ENCODE assay signal across 8 mouse cellular contexts in the genomic region with DNA sequence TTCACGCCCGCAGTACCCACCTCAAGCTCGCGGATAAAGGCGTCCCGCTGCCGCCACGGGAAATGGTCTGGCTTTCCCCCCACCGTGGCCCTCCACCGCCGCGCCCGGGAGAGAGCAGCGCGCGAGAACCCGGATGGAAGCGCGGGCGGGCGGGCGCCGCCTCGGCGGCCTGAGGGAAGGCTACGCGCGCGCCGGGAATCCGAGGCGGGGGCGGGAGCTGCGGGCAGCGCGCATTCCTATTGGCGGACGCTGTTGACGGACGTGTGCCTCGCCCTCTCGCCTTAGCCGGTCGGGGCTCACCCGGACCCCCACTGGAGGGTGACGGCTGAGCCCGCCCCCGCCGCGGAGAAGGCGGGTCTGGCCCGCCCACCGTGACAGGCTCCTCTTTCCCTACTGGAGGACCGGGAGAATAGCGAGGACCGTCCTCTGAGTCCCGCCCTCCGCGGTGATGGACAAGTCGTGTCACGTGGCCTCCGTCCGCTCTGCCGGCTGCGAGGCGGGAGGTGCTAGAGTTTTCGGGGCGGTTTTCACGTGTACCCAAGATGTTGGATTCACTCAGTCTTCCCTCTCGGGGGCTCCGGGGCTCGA. TPM values are rescaled to one million over a fixed set of nuclear protein-coding genes. Genes with fewer than 3 reads are reported as not detected.
A peak's percentile ranks its signal among the peaks of the same experiment; 100 is the strongest.
DNase-seq lines count a peak whose midpoint lies in the region; ATAC-seq and TF ChIP-seq lines count a peak whose summit lies in the region.

No protein-coding gene starts in this region.

- no peaks in the 10 kb centered on the region for H3K36me3 ChIP-seq in embryonic facial prominence, embryonic 13.5 days
- no peaks in the 10 kb centered on the region for H3K36me3 ChIP-seq in kidney, adult 2 months (ENCODE audit: control insufficient read depth, insufficient read depth, low read length)
- H3K36me3 ChIP-seq in limb, embryonic 12.5 days: no peaks in the 10 kb centered on the region
- no peaks in the 10 kb centered on the region for H3K36me3 ChIP-seq in midbrain, embryonic 15.5 days (replicated peaks)
- no peaks in the 10 kb centered on the region for H3K36me3 ChIP-seq in spleen, adult 2 months (ENCODE audit: control insufficient read depth, insufficient read depth, low read length)

- peak; percentile 100 for DNase-seq in 3134 (ENCODE audit: extremely low read depth, insufficient read length, low spot score)
- peak; percentile 100 for DNase-seq in adrenal gland, postnatal 36 days
- DNase-seq in heart, adult 18-20 months: peak; percentile 99 to 100
- DNase-seq in kidney, adult 2 months: peak; percentile 100
- DNase-seq in spleen, adult 2 months (ENCODE audit: low read depth in 1 of 2, low spot score in 2 of 2): peak; percentile 96 to 98

- H3K4me3 ChIP-seq in embryonic facial prominence, embryonic 13.5 days: peak overlapping the region; percentile 83
- H3K4me3 ChIP-seq in kidney, adult 2 months (ENCODE audit: insufficient read depth, low read depth, low read length): peak overlapping the region; percentile 80
- peak overlapping the region; percentile 89 for H3K4me3 ChIP-seq in limb, embryonic 12.5 days (replicated peaks)
- peak overlapping the region; percentile 87 for H3K4me3 ChIP-seq in midbrain, embryonic 15.5 days
- H3K4me3 ChIP-seq in spleen, adult 2 months (ENCODE audit: extremely low read depth, insufficient read depth, insufficient read length): peak overlapping the region; percentile 90

- H3K4me2 ChIP-seq in embryonic facial prominence, embryonic 13.5 days: peak overlapping the region; percentile 59
- peak overlapping the region; percentile 50 for H3K4me2 ChIP-seq in limb, embryonic 12.5 days
- H3K4me2 ChIP-seq in midbrain, embryonic 15.5 days: peak overlapping the region; percentile 69

- peak overlapping the region; percentile 100 for H3K27ac ChIP-seq in embryonic facial prominence, embryonic 13.5 days
- peak overlapping the region; percentile 99 for H3K27ac ChIP-seq in kidney, adult 2 months (ENCODE audit: insufficient read depth, low read depth, low read length)
- peak overlapping the region; percentile 99 for H3K27ac ChIP-seq in limb, embryonic 12.5 days
- peak overlapping the region; percentile 100 for H3K27ac ChIP-seq in midbrain, embryonic 15.5 days
- peak overlapping the region; percentile 98 for H3K27ac ChIP-seq in spleen, adult 2 months (ENCODE audit: insufficient read depth, low read length)

- no peaks in the 10 kb centered on the region for H3K9me3 ChIP-seq in embryonic facial prominence, embryonic 13.5 days
- no peaks in the 10 kb centered on the region for H3K9me3 ChIP-seq in limb, embryonic 12.5 days
- no peaks in the 10 kb centered on the region for H3K9me3 ChIP-seq in midbrain, embryonic 15.5 days

- TF ChIP-seq POLR2A in kidney, adult 2 months (IDR thresholded peaks at IDR 0.05; ENCODE audit: low read depth, low read length): peak; percentile 52
- peak; percentile 61 for TF ChIP-seq POLR2A in spleen, adult 2 months (IDR thresholded peaks at IDR 0.05; ENCODE audit: low read depth, low read length)

- no peak for TF ChIP-seq CTCF in kidney, adult 2 months (conservative IDR thresholded peaks at IDR 0.05; ENCODE audit: insufficient read depth, insufficient read length, low read depth, low read length)
- TF ChIP-seq CTCF in spleen, adult 2 months (IDR thresholded peaks at IDR 0.05; ENCODE audit: extremely low read depth, insufficient read depth, insufficient read length, insufficient replicate concordance): no peak

- H3K4me1 ChIP-seq in embryonic facial prominence, embryonic 13.5 days: peaks cover 21% of the 10 kb centered on the region
- H3K4me1 ChIP-seq in kidney, adult 2 months (ENCODE audit: control insufficient read depth, insufficient read depth, low read length): peaks cover 4% of the 10 kb centered on the region; the same call in 1 of the 2 replicates
- H3K4me1 ChIP-seq in limb, embryonic 12.5 days (replicated peaks): peaks cover 14% of the 10 kb centered on the region
- H3K4me1 ChIP-seq in midbrain, embryonic 15.5 days: peaks cover 28% of the 10 kb centered on the region
- H3K4me1 ChIP-seq in spleen, adult 2 months (ENCODE audit: control insufficient read depth, insufficient read depth, insufficient read length): peaks cover 3% of the 10 kb centered on the region; the same call in 1 of the 2 replicates

- under 1% methylated on average over 71 of the region's 72 CpGs for WGBS in embryonic facial prominence, embryonic 13.5 days
- under 1% methylated on average over 69 of the region's 72 CpGs for WGBS in kidney, adult 2 months
- under 1% methylated on average over 66 of the region's 72 CpGs for WGBS in limb, embryonic 12.5 days
- WGBS in midbrain, embryonic 15.5 days: under 1% methylated on average over 70 of the region's 72 CpGs
- under 1% methylated on average over 58 of the region's 72 CpGs for WGBS in spleen, adult 2 months

- no peaks in the 10 kb centered on the region for H3K27me3 ChIP-seq in embryonic facial prominence, embryonic 13.5 days
- no peaks in the 10 kb centered on the region for H3K27me3 ChIP-seq in kidney, adult 2 months (replicated peaks; ENCODE audit: control insufficient read depth, insufficient read depth, low read length)
- H3K27me3 ChIP-seq in limb, embryonic 12.5 days: no peaks in the 10 kb centered on the region
- H3K27me3 ChIP-seq in midbrain, embryonic 15.5 days (replicated peaks): 0 out of 2 replicates have a peak, but pooled peaks cover 2% of the 10 kb centered on the region
- H3K27me3 ChIP-seq in spleen, adult 2 months (ENCODE audit: control insufficient read depth, insufficient read depth, low read length): no peaks in the 10 kb centered on the region

- peak overlapping the region; percentile 98 for H3K9ac ChIP-seq in embryonic facial prominence, embryonic 13.5 days
- peak overlapping the region; percentile 98 for H3K9ac ChIP-seq in limb, embryonic 12.5 days (replicated peaks)
- peak overlapping the region; percentile 98 for H3K9ac ChIP-seq in midbrain, embryonic 15.5 days

- peak; percentile 98 for ATAC-seq in embryonic facial prominence, embryonic 13.5 days (ENCODE audit: insufficient number of reproducible peaks, insufficient read depth, low FRiP score, low TSS enrichment, low read depth)
- ATAC-seq in limb, embryonic 12.5 days (ENCODE audit: insufficient number of reproducible peaks, insufficient read depth, low FRiP score, low TSS enrichment, low read depth): peak; percentile 98
- peak; percentile 99 for ATAC-seq in midbrain, embryonic 15.5 days (replicated peaks)

RNA-seq across cellular contexts. Expression of a gene that starts 33.1 kb away (rescaled TPM):
- not detected for total RNA-seq in adrenal gland, postnatal 36 days (2021)
- polyA plus RNA-seq in embryonic facial prominence, embryonic 13.5 days (2015; fragmentation: Nextera tagmentation; extraction: Ambion mirVana): 2.7 and 3.3 TPM in 2 replicates
- total RNA-seq in heart, adult 18-20 months (2021): not detected
- polyA plus RNA-seq in kidney, adult 2 months (2012; rRNA removed): not detected in 2 replicates
- 2.9 and 3.9 TPM in 2 replicates for polyA plus RNA-seq in limb, embryonic 12.5 days (2016; fragmentation: Nextera tagmentation; extraction: Ambion mirVana)
- 3.6 TPM in 2 replicates for polyA plus RNA-seq in midbrain, embryonic 15.5 days (2015; fragmentation: Nextera tagmentation; extraction: Ambion mirVana)
- not detected in 2 replicates for polyA plus RNA-seq in spleen, adult 2 months (2012; rRNA removed)

RNA-seq across cellular contexts. Expression of a gene that starts 33.2 kb away (rescaled TPM):
- total RNA-seq in adrenal gland, postnatal 36 days (2021): 10 to 100 TPM in 1 of 2 experiments, 1 to 10 TPM in 1; 5.9 to 10.0 TPM
- 5.3 and 6.0 TPM in 2 replicates for polyA plus RNA-seq in embryonic facial prominence, embryonic 13.5 days (2015; fragmentation: Nextera tagmentation; extraction: Ambion mirVana)
- 1 to 10 TPM; 4.2 to 6.5 TPM for total RNA-seq in heart, adult 18-20 months (2021)
- 5.3 and 5.9 TPM in 2 replicates for polyA plus RNA-seq in kidney, adult 2 months (2012; rRNA removed)
- polyA plus RNA-seq in limb, embryonic 12.5 days (2016; fragmentation: Nextera tagmentation; extraction: Ambion mirVana): 4.4 and 5.9 TPM in 2 replicates
- polyA plus RNA-seq in midbrain, embryonic 15.5 days (2015; fragmentation: Nextera tagmentation; extraction: Ambion mirVana): 6.5 and 8.7 TPM in 2 replicates
- 9.9 and 10.1 TPM in 2 replicates for polyA plus RNA-seq in spleen, adult 2 months (2012; rRNA removed)

Comparison
In these comparisons a context has a peak if more than half of its experiments do, and no peak if none do; other contexts are left out.
1. Peak in every context shown above with its lines: DNase-seq, ATAC-seq, H3K4me3 ChIP-seq and H3K27ac ChIP-seq.